Mouse (Mus musculus): ENCODE results near the gene Ttll5. TPM values are rescaled to one million over a fixed set of nuclear protein-coding genes. Genes with fewer than 3 reads are reported as not detected.

Ttll5 gene
- polyA plus RNA-seq, 2 experiments: 5.6 to 6.4 TPM

DNA sequence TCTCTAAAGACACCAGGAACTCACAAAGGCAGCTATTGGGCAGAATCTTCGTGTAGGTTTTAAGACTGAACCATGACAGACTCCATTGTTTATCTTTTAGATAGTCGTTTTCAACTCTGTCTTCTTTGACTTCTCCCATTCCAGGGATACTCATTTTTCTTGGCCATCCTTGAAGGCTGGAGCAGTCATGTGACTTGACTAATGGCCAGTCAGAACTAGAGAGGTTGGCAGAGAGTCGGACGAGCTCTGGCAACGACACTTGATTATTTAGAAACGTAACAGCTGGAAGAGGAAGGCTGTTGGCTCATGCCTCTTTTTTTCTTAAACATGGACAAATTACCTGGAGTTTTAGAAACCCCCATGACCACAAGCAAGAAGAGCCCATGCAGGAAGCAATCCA is 234.9 kb downstream of the Ttll5 start:
- no peak overlapping the region for H3K4me3 ChIP-seq (ENCODE audit: insufficient read depth in 1 of 2, low read depth in 2 of 2, low read length in 2 of 2)
- H3K4me1 ChIP-seq (replicated peaks; ENCODE audit: control insufficient read depth in 2 of 2, insufficient read depth in 2 of 2, low read length in 1 of 2): peaks cover 0 to 2% of the 10 kb centered on the region in 2 experiments; a peak in 1 of 4 replicates
- H3K4me2 ChIP-seq (ENCODE audit: low read depth): no peak overlapping the region
- H3K36me3 ChIP-seq (replicated peaks; ENCODE audit: control insufficient read depth, insufficient read depth, low read depth): no peaks in the 10 kb centered on the region
- H3K27me3 ChIP-seq (ENCODE audit: control insufficient read depth, insufficient read depth, low read length): no peaks in the 10 kb centered on the region
- DNase-seq (ENCODE audit: low read depth in 3 of 3, low spot score in 3 of 3) (no peak), ATAC-seq (ENCODE audit: insufficient read depth) (no peak)
- TF ChIP-seq EP300 (IDR thresholded peaks at IDR 0.05; ENCODE audit: low read depth) (no peak), CTCF (IDR thresholded peaks at IDR 0.05; ENCODE audit: low read depth) (no peak)
- H3K9me3 ChIP-seq (ENCODE audit: control insufficient read depth, low read length): no peaks in the 10 kb centered on the region
- no peak overlapping the region for H3K27ac ChIP-seq
- 63% methylated on average over 6 of the region's 6 CpGs for WGBS (ENCODE audit: insufficient replicate concordance)
- H3K9ac ChIP-seq (replicated peaks): no peak overlapping the region

DNA sequence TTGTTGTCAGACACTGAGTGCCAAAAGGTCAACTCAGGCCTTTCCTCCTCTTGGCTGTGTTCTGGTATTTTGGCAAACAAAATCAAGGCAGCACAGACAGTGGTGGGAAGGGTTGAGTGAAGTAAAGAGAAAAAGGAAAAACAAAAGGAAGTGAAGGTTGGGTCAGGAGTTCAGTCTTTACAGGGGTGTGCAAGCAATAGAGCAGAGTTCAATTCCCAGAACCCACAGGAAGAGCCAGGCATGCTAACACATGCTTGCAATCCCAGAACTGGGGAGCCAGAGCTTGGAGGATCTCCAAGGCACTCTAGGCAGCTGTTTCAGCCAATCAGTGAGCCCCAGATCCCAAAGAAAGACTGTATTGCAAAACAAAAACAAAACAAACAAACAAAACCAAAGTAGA is 240.3 kb downstream of the Ttll5 start:
- no peak for TF ChIP-seq EP300 (IDR thresholded peaks at IDR 0.05; ENCODE audit: low read depth)
- no peak for TF ChIP-seq CTCF (IDR thresholded peaks at IDR 0.05; ENCODE audit: low read depth)
- ATAC-seq (ENCODE audit: insufficient read depth): no peak
- Histone ChIP-seq H3K27me3 (ENCODE audit: control insufficient read depth, insufficient read depth, low read length) (no peaks in the 10 kb centered on the region), H3K9ac (replicated peaks) (no peak overlapping the region), H3K27ac (no peak overlapping the region), H3K4me3 (ENCODE audit: insufficient read depth in 1 of 2, low read depth in 2 of 2, low read length in 2 of 2) (no peak overlapping the region), H3K36me3 (replicated peaks; ENCODE audit: control insufficient read depth, insufficient read depth, low read depth) (no peaks in the 10 kb centered on the region), H3K4me2 (ENCODE audit: low read depth) (no peak overlapping the region), H3K4me1 (replicated peaks; ENCODE audit: control insufficient read depth in 2 of 2, insufficient read depth in 2 of 2, low read length in 1 of 2) (peaks cover 0 to 2% of the 10 kb centered on the region in 2 experiments; a peak in 1 of 4 replicates), H3K9me3 (ENCODE audit: control insufficient read depth, low read length) (no peaks in the 10 kb centered on the region)
- no peak for DNase-seq (ENCODE audit: low read depth in 3 of 3, low spot score in 3 of 3)

DNA sequence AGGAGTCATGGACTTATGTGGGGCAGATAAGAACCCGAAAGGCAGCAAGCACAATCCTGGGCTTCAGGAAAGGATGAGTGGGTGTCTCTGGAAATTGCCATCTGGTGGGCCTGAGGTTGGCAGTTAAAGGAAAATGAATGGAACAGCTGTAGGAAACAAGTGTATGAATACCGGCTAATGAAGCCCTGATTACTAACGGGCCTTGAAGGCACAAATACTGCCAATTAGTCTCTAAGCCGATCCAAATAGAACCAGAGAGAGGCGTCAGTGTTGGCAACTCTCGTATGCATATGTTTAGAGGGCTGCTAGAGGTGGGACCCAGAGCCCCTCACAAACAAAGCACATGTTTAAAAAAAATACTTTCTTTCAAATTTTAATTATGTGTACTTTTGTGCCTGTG is 247.0 kb downstream of the Ttll5 start:
- H3K27ac ChIP-seq: no peak overlapping the region
- WGBS (ENCODE audit: insufficient replicate concordance): 69% methylated on average over 6 of the region's 6 CpGs
- H3K4me1 ChIP-seq (replicated peaks; ENCODE audit: control insufficient read depth in 2 of 2, insufficient read depth in 2 of 2, low read length in 1 of 2): no peaks in the 10 kb centered on the region
- no peak for DNase-seq (ENCODE audit: low read depth in 3 of 3, low spot score in 3 of 3)
- H3K4me3 ChIP-seq (ENCODE audit: insufficient read depth in 1 of 2, low read depth in 2 of 2, low read length in 2 of 2): no peak overlapping the region
- no peak for TF ChIP-seq CTCF (IDR thresholded peaks at IDR 0.05; ENCODE audit: low read depth)
- no peak for TF ChIP-seq EP300 (IDR thresholded peaks at IDR 0.05; ENCODE audit: low read depth)
- no peak overlapping the region for H3K4me2 ChIP-seq (ENCODE audit: low read depth)
- no peaks in the 10 kb centered on the region for H3K36me3 ChIP-seq (replicated peaks; ENCODE audit: control insufficient read depth, insufficient read depth, low read depth)
- no peaks in the 10 kb centered on the region for H3K27me3 ChIP-seq (ENCODE audit: control insufficient read depth, insufficient read depth, low read length)
- H3K9ac ChIP-seq (replicated peaks): no peak overlapping the region
- no peak for ATAC-seq (ENCODE audit: insufficient read depth)
- no peaks in the 10 kb centered on the region for H3K9me3 ChIP-seq (ENCODE audit: control insufficient read depth, low read length)

DNA sequence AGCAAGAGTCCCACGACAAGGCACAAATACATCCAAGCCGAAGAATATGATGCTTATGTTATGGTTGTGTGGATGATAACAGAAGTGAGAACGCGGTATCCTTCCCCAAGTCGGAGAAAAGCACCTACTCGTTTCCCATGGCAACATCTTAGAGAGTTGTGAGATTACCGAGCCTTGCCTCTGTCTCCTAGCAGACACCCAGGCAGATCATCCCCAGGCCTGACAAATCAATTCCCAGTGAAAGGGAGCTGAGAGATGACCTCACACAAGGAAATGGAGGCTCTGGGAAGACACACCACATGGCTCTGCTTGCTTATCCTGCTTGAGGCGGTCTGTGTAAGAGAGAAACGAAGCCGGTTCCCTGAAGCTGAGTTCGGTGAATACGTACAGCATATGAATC is 250.2 kb downstream of the Ttll5 start:
- DNase-seq (ENCODE audit: low read depth in 3 of 3, low spot score in 3 of 3) (no peak), ATAC-seq (ENCODE audit: insufficient read depth) (no peak)
- TF ChIP-seq CTCF (IDR thresholded peaks at IDR 0.05; ENCODE audit: low read depth) (no peak), EP300 (IDR thresholded peaks at IDR 0.05; ENCODE audit: low read depth) (no peak)
- Histone ChIP-seq H3K4me2 (ENCODE audit: low read depth) (no peak overlapping the region), H3K27ac (no peak overlapping the region), H3K9ac (replicated peaks) (no peak overlapping the region), H3K27me3 (ENCODE audit: control insufficient read depth, insufficient read depth, low read length) (peaks cover 15% of the 10 kb centered on the region), H3K9me3 (ENCODE audit: control insufficient read depth, low read length) (no peaks in the 10 kb centered on the region), H3K4me1 (replicated peaks; ENCODE audit: control insufficient read depth in 2 of 2, insufficient read depth in 2 of 2, low read length in 1 of 2) (no peaks in the 10 kb centered on the region), H3K36me3 (replicated peaks; ENCODE audit: control insufficient read depth, insufficient read depth, low read depth) (no peaks in the 10 kb centered on the region), H3K4me3 (ENCODE audit: insufficient read depth in 1 of 2, low read depth in 2 of 2, low read length in 2 of 2) (no peak overlapping the region)
- 68% methylated on average over 12 of the region's 12 CpGs for WGBS (ENCODE audit: insufficient replicate concordance)

DNA sequence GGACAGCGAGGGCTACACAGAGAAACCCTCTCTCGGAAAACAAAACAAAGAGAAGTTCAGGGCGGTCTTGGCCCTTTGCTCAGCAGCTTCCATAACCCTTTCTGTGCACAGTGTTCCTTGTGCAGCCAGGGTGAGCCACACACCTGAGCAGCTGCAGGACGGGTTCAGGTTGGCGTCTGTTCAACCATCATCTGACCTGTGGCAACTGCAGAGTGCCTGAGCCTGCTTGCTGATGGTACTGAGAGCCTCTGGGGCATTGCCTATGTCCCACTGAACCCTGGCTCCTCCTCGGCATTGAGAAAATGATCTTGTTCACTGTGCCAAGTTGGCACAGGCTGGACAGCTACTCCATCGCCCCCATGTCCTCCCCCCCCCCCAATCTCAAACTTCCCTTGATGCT is 250.9 kb downstream of the Ttll5 start:
- Histone ChIP-seq H3K27ac (no peak overlapping the region), H3K27me3 (ENCODE audit: control insufficient read depth, insufficient read depth, low read length) (peaks cover 15% of the 10 kb centered on the region), H3K4me2 (ENCODE audit: low read depth) (no peak overlapping the region), H3K4me1 (replicated peaks; ENCODE audit: control insufficient read depth in 2 of 2, insufficient read depth in 2 of 2, low read length in 1 of 2) (no peaks in the 10 kb centered on the region), H3K4me3 (ENCODE audit: insufficient read depth in 1 of 2, low read depth in 2 of 2, low read length in 2 of 2) (no peak overlapping the region), H3K9ac (replicated peaks) (no peak overlapping the region), H3K36me3 (replicated peaks; ENCODE audit: control insufficient read depth, insufficient read depth, low read depth) (no peaks in the 10 kb centered on the region), H3K9me3 (ENCODE audit: control insufficient read depth, low read length) (no peaks in the 10 kb centered on the region)
- TF ChIP-seq CTCF (IDR thresholded peaks at IDR 0.05; ENCODE audit: low read depth) (no peak), EP300 (IDR thresholded peaks at IDR 0.05; ENCODE audit: low read depth) (no peak)
- DNase-seq (ENCODE audit: low read depth in 3 of 3, low spot score in 3 of 3) (no peak), ATAC-seq (ENCODE audit: insufficient read depth) (no peak)
- 62% methylated on average over 7 of the region's 7 CpGs for WGBS (ENCODE audit: insufficient replicate concordance)

All from liver, embryonic 14.5 days (tissue).